Mouse (Mus musculus) left cerebral cortex, postnatal 36 days (tissue): ENCODE measurements around the gene Meis2. TPM values are rescaled to one million over a fixed set of nuclear protein-coding genes. Genes with fewer than 3 reads are reported as not detected.
A peak's percentile ranks its signal among the peaks of the same experiment; 100 is the strongest.

Source experiments
- DNase-seq, 2 experiments: peaks; one replicate each; pipeline ENCODE4 v3.0.0; 2021 to 2022; ENCODE audit warnings: low spot score in 2 of 2, mixed read lengths in 1 of 2
- intact Hi-C: fragments of 180-260 bp; cut with DNase I; formaldehyde crosslinking; loops from one replicate; pipeline ENCODE4 v1.15.1; 2025
- total RNA-seq, 2 experiments: library from RNA; stranded (reverse); gene quantifications; 2 replicates each; pipeline ENCODE4 v1.2.3; 2021

The Meis2 gene
- total RNA-seq, 2 experiments from 2014 or later = 100 to 123 TPM

GRCm38 (mm10) chr2:115854828-115855311 lies 210.8 kb downstream of the Meis2 start:
- DNase-seq = peak; percentile 34 to 36
- intact Hi-C loops = loop anchor here (2.0 to 10.0 kb wide), 7 partner anchors 210 to 1230 kb away; partner anchors contain the start of gene Meis2

- intact Hi-C loops = loop anchor here (2.0 to 10.0 kb wide), 5 partner anchors 211 to 1229 kb away; partner anchors contain the start of gene Meis2
- no peak for DNase-seq
Measured at GRCm38 (mm10) chr2:115854007-115854827, 211.4 kb downstream of the Meis2 start.

GRCm38 (mm10) chr2:115853221-115853620 lies 212.4 kb downstream of the Meis2 start:
- intact Hi-C loops = loop anchor here (10.0 kb wide), 3 partner anchors 588 to 1228 kb away; no protein-coding TSS in a partner anchor
- DNase-seq = no peak

- peak; percentile 44 to 52 for DNase-seq
- intact Hi-C loops = loop anchor here (10.0 kb wide), 3 partner anchors 588 to 1228 kb away; no protein-coding TSS in a partner anchor
Measured at GRCm38 (mm10) chr2:115852615-115853014, 213.0 kb downstream of the Meis2 start.

GRCm38 (mm10) chr2:115852109-115852508 lies 213.5 kb downstream of the Meis2 start:
- no peak for DNase-seq
- intact Hi-C loops = loop anchor here (10.0 kb wide), 3 partner anchors 587 to 1227 kb away; no protein-coding TSS in a partner anchor

GRCm38 (mm10) chr2:115850961-115851360 lies 214.7 kb downstream of the Meis2 start:
- intact Hi-C loops = loop anchor here (10.0 kb wide), 3 partner anchors 586 to 1226 kb away; no protein-coding TSS in a partner anchor
- DNase-seq = no peak

- intact Hi-C loops = no loop called here
Measured at GRCm38 (mm10) chr2:115842821-115843220, 222.8 kb downstream of the Meis2 start.

GRCm38 (mm10) chr2:115836034-115836433 lies 229.6 kb downstream of the Meis2 start:
- no peak for DNase-seq
- intact Hi-C loops = no loop called here

More at GRCm38 (mm10) chr2:115842821-115843220, 222.8 kb downstream of the Meis2 start:
- no peak for DNase-seq

- intact Hi-C loops = no loop called here
- peak; percentile 53 to 63 for DNase-seq
Measured at GRCm38 (mm10) chr2:115822361-115822760, 243.3 kb downstream of the Meis2 start.

- no peak for DNase-seq
- intact Hi-C loops = no loop called here
Measured at GRCm38 (mm10) chr2:115817959-115818358, 247.7 kb downstream of the Meis2 start.

- no peak for DNase-seq
- intact Hi-C loops = no loop called here
Measured at GRCm38 (mm10) chr2:115813721-115814120, 251.9 kb downstream of the Meis2 start.

- no peak for DNase-seq
- intact Hi-C loops = no loop called here
Measured at GRCm38 (mm10) chr2:115813316-115813715, 252.3 kb downstream of the Meis2 start.
